Mouse (Mus musculus): ENCODE data around the gene Zdhhc5.

Zdhhc5 gene

GRCm38 (mm10) chr2:84703497-84703896 is 11.5 kb downstream of the Zdhhc5 start:
- in situ Hi-C loops (cut with MboI, MseI) = no loop called here

DNA sequence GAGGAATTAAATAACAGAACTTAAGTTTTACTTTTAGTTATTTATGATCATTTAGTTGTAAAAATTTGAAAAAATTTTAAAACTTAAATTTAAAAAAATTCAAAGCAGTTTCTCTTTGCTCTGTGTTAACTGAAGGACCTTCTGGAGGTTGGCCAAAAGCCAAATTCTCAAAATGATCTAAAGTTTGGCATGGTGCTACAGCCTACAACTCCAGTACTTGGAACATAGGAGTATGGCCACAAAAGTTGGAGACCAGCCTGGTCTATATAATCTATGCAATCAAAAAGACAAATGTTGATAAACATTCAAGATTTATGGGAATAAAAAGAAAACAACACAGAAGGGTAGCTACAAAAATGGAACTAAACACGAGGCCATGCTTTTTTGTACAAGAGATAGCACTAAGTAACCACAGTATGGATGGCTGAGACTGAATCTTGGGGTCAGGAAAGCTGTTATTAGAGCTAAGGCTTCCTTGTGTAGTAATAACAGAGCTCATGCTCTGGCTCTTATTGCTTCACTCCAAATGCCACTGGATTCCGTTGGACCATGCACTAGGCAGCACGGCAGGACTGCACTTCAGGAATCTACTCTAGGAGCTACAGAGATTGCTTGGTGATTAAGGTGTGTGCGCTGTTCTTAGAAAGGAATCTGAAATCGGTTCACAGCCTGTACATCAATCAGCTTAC is 19.8 kb downstream of the Zdhhc5 start:
- in situ Hi-C loops (cut with MboI, MseI) = loop anchor here (25.0 kb wide), 1 partner anchor 908 kb away; no protein-coding TSS in a partner anchor

DNA sequence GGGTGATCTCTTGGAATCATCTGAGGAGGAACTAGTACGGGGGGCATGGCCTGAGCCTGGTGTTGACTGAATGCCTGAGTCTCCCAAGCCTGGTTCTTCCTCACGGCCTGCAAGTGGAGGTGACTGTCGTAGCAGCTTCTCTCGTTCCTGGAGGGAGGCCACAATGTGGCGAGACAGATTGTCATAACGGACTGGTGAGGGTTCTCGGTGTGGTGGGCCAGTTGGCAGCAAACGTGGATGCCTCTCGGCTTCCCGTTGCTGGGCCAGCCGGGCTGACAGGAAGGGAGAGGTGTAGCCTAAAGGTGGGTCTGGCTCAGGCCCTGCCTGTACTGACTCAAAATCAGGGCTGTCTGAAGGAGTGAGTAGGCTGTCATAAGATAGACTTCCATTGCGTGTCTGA is 24.9 kb downstream of the Zdhhc5 start:
- in situ Hi-C loops (cut with MboI, MseI) = loop anchor here (25.0 kb wide), 1 partner anchor 903 kb away; no protein-coding TSS in a partner anchor

GRCm38 (mm10) chr2:84688080-84688844 is 26.7 kb downstream of the Zdhhc5 start:
- in situ Hi-C loops (cut with MboI, MseI) = loop anchor here (25.0 kb wide), 1 partner anchor 901 kb away; no protein-coding TSS in a partner anchor

DNA sequence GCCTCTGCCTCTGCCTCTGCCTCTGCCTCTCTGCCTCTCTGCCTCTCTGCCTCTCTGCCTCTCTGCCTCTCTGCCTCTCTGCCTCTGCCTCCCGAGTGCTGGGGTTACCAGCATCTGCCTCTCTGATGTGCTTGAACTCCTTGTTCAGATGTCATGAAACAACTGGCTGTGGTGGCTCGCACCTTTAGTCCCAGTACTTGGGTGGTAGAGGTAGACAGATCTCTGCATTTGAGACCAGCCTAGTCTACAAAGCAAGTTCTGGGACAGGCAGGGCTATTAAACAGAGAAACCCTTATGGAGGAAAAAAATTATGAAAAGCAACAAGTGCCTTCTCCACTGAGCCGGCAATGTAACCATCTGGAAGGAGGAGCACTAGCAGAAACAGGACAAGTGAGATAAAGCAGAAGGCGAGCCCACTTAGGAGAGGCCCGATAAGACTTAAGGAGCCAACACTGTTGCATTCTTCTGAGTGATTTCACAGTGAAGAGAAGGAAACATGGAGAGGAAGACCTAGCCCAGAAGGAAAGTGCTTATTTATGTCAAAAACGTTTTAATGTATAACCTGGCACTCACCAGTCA is 32.3 kb downstream of the Zdhhc5 start:
- in situ Hi-C loops (cut with MboI, MseI) = loop anchor here (25.0 kb wide), 1 partner anchor 895 kb away; no protein-coding TSS in a partner anchor

GRCm38 (mm10) chr2:84679016-84679415 is 36.0 kb downstream of the Zdhhc5 start, which contains the start of gene Tmx2:
Gene Tmx2, minus strand, starts transcription at chr2:84679140.
- in situ Hi-C loops (cut with MboI, MseI) = loop anchor here (5.0 to 25.0 kb wide), 2 partner anchors 33 to 892 kb away; no protein-coding TSS in a partner anchor

GRCm38 (mm10) chr2:84677968-84678880 is 36.8 kb downstream of the Zdhhc5 start, which contains the start of the genes Gm28635 and Med19:
Gene Gm28635, minus strand, starts transcription at chr2:84678041.
Gene Med19, plus strand, starts transcription at chr2:84678402.
- in situ Hi-C loops (cut with MboI, MseI) = loop anchor here (5.0 to 25.0 kb wide), 2 partner anchors 34 to 891 kb away; no protein-coding TSS in a partner anchor

DNA sequence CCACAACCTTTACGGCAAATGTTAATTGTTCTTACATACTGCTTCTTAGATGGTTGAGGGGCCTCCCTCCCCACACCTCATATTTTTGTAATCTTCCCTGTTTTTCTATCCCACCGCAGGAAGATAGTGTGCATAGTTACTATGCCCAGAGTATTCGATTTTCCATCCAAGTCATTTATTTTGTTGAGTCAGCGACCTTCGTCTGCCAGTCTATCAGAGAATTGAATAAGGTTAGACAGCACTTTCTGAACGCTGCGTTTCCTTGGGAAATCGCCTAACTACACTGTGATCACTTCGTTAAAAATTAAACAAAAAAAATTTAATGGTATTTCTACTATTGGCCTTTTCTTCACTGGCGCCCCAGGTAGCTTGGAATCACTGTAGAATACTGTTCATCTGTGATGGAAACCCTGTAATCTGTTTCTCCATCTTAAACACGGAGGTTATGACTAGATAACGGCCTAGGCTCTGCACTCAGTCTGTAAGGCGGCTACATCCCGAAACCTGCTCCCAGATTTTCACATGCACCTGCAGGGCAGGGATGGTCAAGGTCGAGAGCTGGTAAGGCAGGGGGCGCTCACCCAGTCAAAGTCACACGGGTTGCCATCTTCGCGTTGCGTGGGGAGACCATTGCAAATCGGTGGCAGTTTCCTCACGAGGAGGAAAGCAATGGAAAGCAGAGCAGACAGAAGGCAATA is 37.6 kb downstream of the Zdhhc5 start:
- in situ Hi-C loops (cut with MboI, MseI) = loop anchor here (5.0 to 25.0 kb wide), 2 partner anchors 35 to 890 kb away; no protein-coding TSS in a partner anchor

GRCm38 (mm10) chr2:84671535-84671934 is 43.4 kb downstream of the Zdhhc5 start:
- in situ Hi-C loops (cut with MboI, MseI) = loop anchor here (5.0 to 25.0 kb wide), 2 partner anchors 339 to 1034 kb away; partner anchors contain the start of gene Zc3h15

DNA sequence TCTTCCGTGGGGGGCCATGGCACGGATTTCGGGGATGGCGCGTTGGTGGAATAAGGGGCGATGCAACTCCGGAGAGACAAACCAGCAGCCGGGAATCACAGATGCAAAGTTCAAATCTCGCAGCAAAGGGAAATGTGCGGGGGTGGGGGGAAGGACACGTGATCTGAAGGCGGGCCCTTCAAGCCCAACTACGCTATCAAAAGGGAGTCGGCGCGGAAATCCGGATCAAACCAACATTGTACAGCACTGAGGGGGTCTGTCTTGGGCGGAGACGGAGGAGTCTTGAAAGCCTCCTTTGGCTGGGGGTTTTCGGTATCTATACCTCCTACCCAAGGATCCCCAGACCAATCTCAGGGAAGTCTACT is 44.4 kb downstream of the Zdhhc5 start, which contains the start of gene Selenoh:
Gene Selenoh, minus strand, starts transcription at position 202 of the 365 bp plus-strand sequence.
- in situ Hi-C loops (cut with MboI, MseI) = loop anchor here (5.0 to 25.0 kb wide), 2 partner anchors 338 to 1033 kb away; partner anchors contain the start of gene Zc3h15

GRCm38 (mm10) chr2:84669828-84670568 is 45.0 kb downstream of the Zdhhc5 start:
- in situ Hi-C loops (cut with MboI, MseI) = loop anchor here (5.0 to 25.0 kb wide), 3 partner anchors 53 to 1033 kb away; partner anchors contain the start of gene Zc3h15

DNA sequence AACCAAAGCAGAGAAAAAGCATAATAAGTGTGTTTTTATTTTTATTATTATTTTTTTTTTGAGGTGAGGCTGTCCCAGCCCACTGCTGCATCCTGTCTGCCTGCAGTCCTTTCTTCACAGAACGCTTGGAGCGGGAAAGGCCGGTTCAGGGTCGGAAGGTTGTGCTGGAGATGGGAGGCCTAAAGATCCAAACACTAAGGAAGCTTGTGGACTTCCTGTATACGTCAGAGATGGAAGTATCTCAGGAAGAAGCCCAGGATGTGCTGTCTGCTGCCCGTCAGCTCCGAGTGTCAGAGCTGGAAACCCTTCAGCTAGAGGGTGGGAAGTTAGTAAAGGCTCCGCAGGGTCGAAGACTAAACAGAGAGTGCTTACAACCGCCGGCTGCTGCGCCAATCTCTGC is 48.9 kb downstream of the Zdhhc5 start:
- in situ Hi-C loops (cut with MboI, MseI) = loop anchor here (5.0 to 25.0 kb wide), 2 partner anchors 49 to 1029 kb away; partner anchors contain the start of gene Zc3h15

GRCm38 (mm10) chr2:84662866-84663265 is 52.1 kb downstream of the Zdhhc5 start:
- in situ Hi-C loops (cut with MboI, MseI) = loop anchor here (5.0 to 25.0 kb wide), 2 partner anchors 206 to 1026 kb away; partner anchors contain the start of gene Zc3h15

DNA sequence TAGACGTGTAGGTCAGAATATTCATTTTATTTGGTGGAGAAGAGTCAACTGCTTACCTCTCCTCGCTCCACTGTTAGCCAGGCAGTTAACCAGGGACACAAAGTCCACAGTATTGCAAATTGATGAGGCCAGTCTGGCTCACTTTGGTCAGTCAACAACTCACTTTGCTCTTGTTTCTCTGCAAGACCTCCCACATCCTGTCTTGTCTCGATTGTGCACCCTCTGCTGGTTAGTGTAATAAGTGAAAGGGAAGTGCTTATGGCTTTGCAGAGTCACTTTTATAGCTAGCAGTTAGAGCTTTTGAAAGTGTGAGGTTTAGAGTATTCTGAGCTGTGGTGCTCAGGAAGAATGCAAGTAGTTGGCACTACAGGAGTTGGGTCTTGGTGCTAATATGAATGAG is 54.7 kb downstream of the Zdhhc5 start:
- in situ Hi-C loops (cut with MboI, MseI) = loop anchor here (5.0 to 25.0 kb wide), 2 partner anchors 203 to 1023 kb away; partner anchors contain the start of gene Zc3h15

GRCm38 (mm10) chr2:84658806-84659205 is 56.2 kb downstream of the Zdhhc5 start, which contains the start of gene Btbd18:
Gene Btbd18, plus strand, starts transcription at chr2:84659079.
- in situ Hi-C loops (cut with MboI, MseI) = loop anchor here (25.0 kb wide), 1 partner anchor 1022 kb away; the partner anchor contains the start of gene Zc3h15

DNA sequence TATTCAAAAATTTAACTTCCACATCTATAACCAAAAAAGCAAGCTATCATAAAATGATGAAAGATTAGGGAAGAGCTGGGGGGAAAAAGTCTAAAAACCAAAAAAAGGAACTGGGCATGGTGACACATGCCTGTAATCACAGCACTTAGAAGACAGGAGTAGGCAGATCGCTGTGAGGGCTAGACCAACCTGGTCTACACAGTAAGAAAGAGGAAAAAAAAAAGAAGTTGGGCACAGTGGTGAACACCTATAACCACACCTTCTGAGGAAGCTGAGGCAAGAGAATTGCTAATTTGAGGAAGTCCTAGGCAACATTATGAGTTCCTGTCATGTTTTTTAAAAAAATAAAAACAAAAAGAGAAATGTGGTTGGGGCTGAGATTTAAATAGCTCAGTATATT is 59.1 kb downstream of the Zdhhc5 start:
- in situ Hi-C loops (cut with MboI, MseI) = loop anchor here (25.0 kb wide), 1 partner anchor 1019 kb away; the partner anchor contains the start of gene Zc3h15

DNA sequence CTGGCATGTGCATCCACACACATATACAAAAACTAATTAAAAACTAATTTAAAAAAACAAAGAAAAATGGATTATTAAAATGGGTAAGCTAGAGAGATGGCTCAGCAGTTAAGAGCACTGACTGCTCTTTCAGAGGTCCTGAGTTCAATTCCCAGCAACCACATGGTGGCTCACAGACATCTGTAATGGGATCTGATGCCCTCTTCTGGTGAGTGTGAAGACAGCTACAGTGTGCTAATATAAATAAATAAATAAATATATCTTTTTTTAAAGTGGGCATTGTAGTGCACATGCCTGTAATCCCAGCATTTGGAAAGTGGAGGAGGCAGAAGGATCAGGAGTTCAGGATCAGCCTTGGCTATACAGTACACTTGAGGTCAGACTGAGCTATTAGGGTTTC is 61.6 kb downstream of the Zdhhc5 start:
- in situ Hi-C loops (cut with MboI, MseI) = loop anchor here (25.0 kb wide), 1 partner anchor 1016 kb away; the partner anchor contains the start of gene Zc3h15

DNA sequence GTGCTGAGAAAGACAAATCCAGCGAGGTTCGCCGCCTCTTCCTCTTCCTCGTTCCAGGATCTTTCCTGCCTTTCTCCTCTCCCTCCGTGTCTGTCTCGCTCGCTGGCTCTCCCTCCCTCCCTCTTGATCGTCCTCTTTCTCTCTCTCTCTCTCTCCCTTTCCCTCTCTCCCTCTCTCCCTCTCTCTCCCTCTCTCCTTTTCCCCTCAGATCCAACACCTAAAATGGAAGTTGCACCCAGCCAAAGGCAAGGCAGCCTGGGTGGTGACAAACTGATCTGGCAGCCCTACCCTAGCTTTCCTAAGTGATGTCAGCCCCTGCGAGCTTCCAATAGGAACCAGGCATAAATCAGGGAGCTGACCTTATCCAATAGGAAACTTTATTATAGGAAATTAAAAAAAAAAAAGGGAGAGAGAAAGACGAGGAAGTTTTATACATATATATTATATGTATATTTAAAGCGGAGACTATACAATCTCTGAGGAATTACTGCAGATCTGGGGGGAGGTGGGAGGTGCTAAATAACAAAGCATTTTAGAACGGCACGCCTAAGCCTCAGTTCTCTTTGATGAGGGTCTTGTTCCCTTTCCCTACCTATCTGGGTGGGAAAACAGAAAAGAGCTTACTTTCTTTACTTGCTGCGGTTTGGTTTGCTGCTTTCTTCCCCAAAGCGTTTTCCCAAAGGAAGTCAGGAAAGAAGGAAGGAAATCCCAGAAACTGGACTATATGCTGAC is 64.3 kb downstream of the Zdhhc5 start, which contains the start of gene Ctnnd1:
Gene Ctnnd1, minus strand, starts transcription at position 302 of the 732 bp plus-strand sequence.
- in situ Hi-C loops (cut with MboI, MseI) = loop anchor here (25.0 kb wide), 1 partner anchor 1013 kb away; the partner anchor contains the start of gene Zc3h15
